Mouse (Mus musculus): Measurements from ENCODE around the gene Wscd2. TPM values are rescaled to one million over a fixed set of nuclear protein-coding genes. Genes with fewer than 3 reads are reported as not detected.
A peak's percentile ranks its signal among the peaks of the same experiment; 100 is the strongest.

The Wscd2 gene
- total and polyA plus RNA-seq, 2 experiments from 2014 or later: 0.27 to 4.5 TPM

DNA sequence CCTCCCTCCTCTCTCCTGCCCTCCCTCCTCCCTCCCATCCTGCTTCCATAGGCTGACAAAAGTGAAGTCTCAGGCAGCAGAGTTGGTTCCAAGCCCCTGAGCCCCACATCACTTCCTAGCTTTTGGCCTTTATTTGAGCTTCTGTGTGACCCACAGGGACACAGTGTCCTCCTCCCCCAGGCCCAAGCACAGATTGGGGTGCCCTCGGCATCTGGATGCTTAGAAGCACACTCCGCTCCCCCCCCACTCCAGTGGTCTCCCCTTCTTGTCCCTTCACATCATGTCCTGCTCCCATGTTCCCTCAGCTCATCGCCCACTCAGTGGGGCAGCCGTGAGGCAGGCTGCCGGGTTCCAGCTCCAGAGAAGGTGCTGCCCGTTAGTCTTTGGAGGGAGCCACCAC lies 121.0 kb downstream of the Wscd2 start:
- TF ChIP-seq CTCF (IDR thresholded peaks at IDR 0.05; ENCODE audit: low read depth) (no peak), EP300 (IDR thresholded peaks at IDR 0.05; ENCODE audit: low read depth) (no peak)
- DNase-seq (ENCODE audit: low spot score): no peak
- Histone ChIP-seq H3K36me3 (replicated peaks; ENCODE audit: control insufficient read depth, insufficient read depth, low read length) (no peaks in the 10 kb centered on the region), H3K9me3 (replicated peaks; ENCODE audit: control insufficient read depth, low read length) (no peaks in the 10 kb centered on the region), H3K27ac (ENCODE audit: low read depth) (no peak overlapping the region), H3K9ac (replicated peaks; ENCODE audit: low read depth, low read length) (no peak overlapping the region), H3K4me3 (ENCODE audit: low read depth, low read length) (no peak overlapping the region), H3K27me3 (ENCODE audit: control insufficient read depth, insufficient read depth, low read length) (peaks cover 13% of the 10 kb centered on the region; the same call in 1 of the 2 replicates), H3K4me1 (ENCODE audit: control insufficient read depth, insufficient read depth) (no peaks in the 10 kb centered on the region), H3K4me2 (ENCODE audit: low read depth, low read length) (no peak overlapping the region)
- WGBS: 77% methylated on average over 6 of the region's 6 CpGs
- ATAC-seq (ENCODE audit: insufficient read depth, low read depth): no peak

DNA sequence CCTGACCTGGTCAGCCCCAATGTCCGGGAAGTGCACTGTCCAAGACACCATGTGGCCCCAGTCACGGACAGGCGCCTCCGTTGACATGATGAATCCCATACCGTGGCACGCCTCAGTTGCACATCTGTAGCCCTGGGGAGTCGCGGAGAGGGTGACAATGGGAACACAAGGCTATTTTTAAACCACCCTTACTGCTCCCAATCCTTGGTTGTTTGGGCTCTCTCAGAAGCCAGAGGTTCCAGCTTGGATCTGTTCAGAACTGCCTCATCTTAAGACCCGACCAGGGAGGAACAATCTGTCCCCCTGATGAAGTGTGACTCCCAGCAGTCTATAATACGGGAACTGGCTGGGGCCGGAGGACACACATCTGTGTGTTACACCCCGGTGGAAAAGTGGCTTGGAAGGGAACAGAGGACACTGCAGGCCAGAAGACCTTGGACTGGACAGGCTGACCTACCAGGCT lies 121.7 kb downstream of the Wscd2 start:
- Histone ChIP-seq H3K4me3 (ENCODE audit: low read depth, low read length) (no peak overlapping the region), H3K36me3 (replicated peaks; ENCODE audit: control insufficient read depth, insufficient read depth, low read length) (no peaks in the 10 kb centered on the region), H3K27me3 (ENCODE audit: control insufficient read depth, insufficient read depth, low read length) (peaks cover 13% of the 10 kb centered on the region; the same call in 1 of the 2 replicates), H3K4me2 (ENCODE audit: low read depth, low read length) (no peak overlapping the region), H3K9me3 (replicated peaks; ENCODE audit: control insufficient read depth, low read length) (no peaks in the 10 kb centered on the region), H3K4me1 (ENCODE audit: control insufficient read depth, insufficient read depth) (no peaks in the 10 kb centered on the region), H3K27ac (ENCODE audit: low read depth) (no peak overlapping the region), H3K9ac (replicated peaks; ENCODE audit: low read depth, low read length) (no peak overlapping the region)
- ATAC-seq (ENCODE audit: insufficient read depth, low read depth) (peak; percentile 40), DNase-seq (ENCODE audit: low spot score) (peak; percentile 10)
- no peak for TF ChIP-seq EP300 (IDR thresholded peaks at IDR 0.05; ENCODE audit: low read depth)
- no peak for TF ChIP-seq CTCF (IDR thresholded peaks at IDR 0.05; ENCODE audit: low read depth)
- 47% methylated on average over 12 of the region's 12 CpGs for WGBS

DNA sequence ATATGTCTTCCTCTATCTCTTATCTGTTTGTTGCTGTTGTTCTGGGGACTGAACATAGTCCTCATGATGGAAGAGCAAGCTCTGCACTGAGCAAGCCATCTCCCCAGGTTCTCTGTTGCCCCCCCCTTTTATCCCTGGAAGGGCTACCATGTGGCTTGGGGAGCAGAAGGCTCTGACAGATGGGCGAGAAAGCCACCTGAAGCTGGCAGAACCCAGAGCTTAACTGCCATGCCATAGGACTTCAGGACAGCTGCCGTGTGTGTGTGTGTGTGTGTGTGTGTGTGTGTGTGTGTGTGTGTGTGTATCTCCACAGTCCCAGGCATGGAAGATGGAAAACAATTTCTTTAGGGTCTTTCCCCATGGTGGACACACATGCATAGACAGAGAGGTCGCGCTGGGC lies 128.6 kb downstream of the Wscd2 start:
- no peaks in the 10 kb centered on the region for H3K36me3 ChIP-seq (replicated peaks; ENCODE audit: control insufficient read depth, insufficient read depth, low read length)
- no peak overlapping the region for H3K4me3 ChIP-seq (ENCODE audit: low read depth, low read length)
- H3K27ac ChIP-seq (ENCODE audit: low read depth): no peak overlapping the region
- no peak overlapping the region for H3K9ac ChIP-seq (replicated peaks; ENCODE audit: low read depth, low read length)
- H3K4me1 ChIP-seq (ENCODE audit: control insufficient read depth, insufficient read depth): no peaks in the 10 kb centered on the region
- H3K9me3 ChIP-seq (replicated peaks; ENCODE audit: control insufficient read depth, low read length): no peaks in the 10 kb centered on the region
- TF ChIP-seq CTCF (IDR thresholded peaks at IDR 0.05; ENCODE audit: low read depth) (no peak), EP300 (IDR thresholded peaks at IDR 0.05; ENCODE audit: low read depth) (no peak)
- H3K27me3 ChIP-seq (ENCODE audit: control insufficient read depth, insufficient read depth, low read length): 0 out of 2 replicates have a peak, but pooled peaks cover 3% of the 10 kb centered on the region
- WGBS: 94% methylated on average over 4 of the region's 4 CpGs
- no peak overlapping the region for H3K4me2 ChIP-seq (ENCODE audit: low read depth, low read length)
- no peak for ATAC-seq (ENCODE audit: insufficient read depth, low read depth)
- no peak for DNase-seq (ENCODE audit: low spot score)

DNA sequence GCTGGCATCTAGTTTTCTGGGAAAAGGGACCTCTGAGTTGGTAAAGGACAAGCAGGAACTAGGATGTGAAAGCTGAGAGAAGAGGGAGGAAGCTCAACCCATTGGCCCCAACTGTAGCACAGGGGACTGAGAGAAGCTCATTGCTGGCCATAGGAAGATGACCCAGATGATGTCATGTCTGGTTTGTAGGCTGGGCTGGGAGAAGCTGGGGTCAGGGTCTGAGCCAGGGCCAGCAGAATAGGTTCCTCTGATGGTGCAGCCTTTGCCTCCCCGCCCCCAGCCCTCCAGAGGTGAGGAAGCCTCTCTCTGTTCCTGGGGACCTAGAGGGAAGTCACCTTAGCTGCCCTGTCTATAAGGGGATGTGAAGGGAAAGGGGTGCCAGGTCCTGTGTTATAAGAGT lies 129.0 kb downstream of the Wscd2 start:
- H3K9ac ChIP-seq (replicated peaks; ENCODE audit: low read depth, low read length): no peak overlapping the region
- no peaks in the 10 kb centered on the region for H3K4me1 ChIP-seq (ENCODE audit: control insufficient read depth, insufficient read depth)
- no peak overlapping the region for H3K4me2 ChIP-seq (ENCODE audit: low read depth, low read length)
- H3K27me3 ChIP-seq (ENCODE audit: control insufficient read depth, insufficient read depth, low read length): 0 out of 2 replicates have a peak, but pooled peaks cover 6% of the 10 kb centered on the region
- H3K9me3 ChIP-seq (replicated peaks; ENCODE audit: control insufficient read depth, low read length): no peaks in the 10 kb centered on the region
- H3K27ac ChIP-seq (ENCODE audit: low read depth): no peak overlapping the region
- TF ChIP-seq EP300 (IDR thresholded peaks at IDR 0.05; ENCODE audit: low read depth) (no peak), CTCF (IDR thresholded peaks at IDR 0.05; ENCODE audit: low read depth) (no peak)
- no peak overlapping the region for H3K4me3 ChIP-seq (ENCODE audit: low read depth, low read length)
- DNase-seq (ENCODE audit: low spot score): no peak
- no peak for ATAC-seq (ENCODE audit: insufficient read depth, low read depth)
- no peaks in the 10 kb centered on the region for H3K36me3 ChIP-seq (replicated peaks; ENCODE audit: control insufficient read depth, insufficient read depth, low read length)
- 56% methylated on average over 1 of the region's 1 CpGs for WGBS

DNA sequence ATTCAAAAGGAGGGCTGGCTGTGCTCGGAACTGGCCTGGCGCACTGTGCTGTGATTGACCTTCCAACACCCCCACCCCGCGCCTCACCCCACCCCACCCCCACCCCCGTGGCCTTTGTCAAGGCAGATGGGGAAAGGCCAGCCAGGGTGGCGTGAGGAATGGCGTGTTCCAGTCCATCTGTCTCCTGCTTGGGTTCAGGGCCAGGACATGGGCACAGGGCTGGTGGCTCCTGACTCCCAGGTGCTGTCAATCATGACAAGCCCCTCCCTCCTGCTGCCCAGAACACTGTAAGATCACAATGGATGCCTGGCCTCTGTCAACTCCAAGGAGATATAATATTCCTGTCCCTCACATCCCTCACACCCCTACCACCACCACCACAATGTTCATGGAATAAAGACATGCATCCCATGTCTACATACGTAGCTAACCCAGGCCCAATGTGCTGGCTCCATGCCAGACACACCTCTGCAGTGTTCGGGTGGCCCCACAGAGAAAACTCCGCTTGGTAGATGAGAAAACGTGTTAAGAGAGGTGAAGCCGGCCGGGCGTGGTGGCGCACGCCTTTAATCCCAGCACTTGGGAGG lies 130.1 kb downstream of the Wscd2 start:
- Histone ChIP-seq H3K36me3 (replicated peaks; ENCODE audit: control insufficient read depth, insufficient read depth, low read length) (no peaks in the 10 kb centered on the region), H3K27ac (ENCODE audit: low read depth) (no peak overlapping the region), H3K4me1 (ENCODE audit: control insufficient read depth, insufficient read depth) (no peaks in the 10 kb centered on the region), H3K4me3 (ENCODE audit: low read depth, low read length) (no peak overlapping the region), H3K27me3 (ENCODE audit: control insufficient read depth, insufficient read depth, low read length) (0 out of 2 replicates have a peak, but pooled peaks cover 6% of the 10 kb centered on the region), H3K4me2 (ENCODE audit: low read depth, low read length) (no peak overlapping the region), H3K9ac (replicated peaks; ENCODE audit: low read depth, low read length) (no peak overlapping the region), H3K9me3 (replicated peaks; ENCODE audit: control insufficient read depth, low read length) (no peaks in the 10 kb centered on the region)
- no peak for DNase-seq (ENCODE audit: low spot score)
- TF ChIP-seq CTCF (IDR thresholded peaks at IDR 0.05; ENCODE audit: low read depth): no peak
- TF ChIP-seq EP300 (IDR thresholded peaks at IDR 0.05; ENCODE audit: low read depth): no peak
- no peak for ATAC-seq (ENCODE audit: insufficient read depth, low read depth)
- WGBS: 73% methylated on average over 16 of the region's 16 CpGs

DNA sequence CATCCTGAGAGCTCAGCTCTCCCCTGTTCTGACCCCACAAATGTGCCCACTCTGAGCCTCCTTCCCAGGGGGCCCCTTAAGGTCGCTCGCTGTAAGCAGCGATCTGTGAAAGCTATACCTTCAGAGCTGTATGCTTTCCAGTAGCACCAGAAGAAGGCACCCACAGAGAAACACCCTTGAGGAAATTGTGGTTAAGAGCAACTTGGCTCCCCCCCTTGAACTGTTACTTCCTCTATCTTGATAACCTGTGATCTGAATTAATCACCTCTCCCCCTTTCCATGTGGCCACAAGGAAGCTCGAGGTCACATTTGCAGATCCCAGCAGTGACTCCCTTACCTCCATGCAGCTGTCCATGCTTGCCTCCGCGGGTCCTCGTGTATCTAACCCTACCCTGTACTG lies 130.9 kb downstream of the Wscd2 start:
- WGBS: 51% methylated on average over 7 of the region's 7 CpGs
- 0 out of 2 replicates have a peak, but pooled peaks cover 9% of the 10 kb centered on the region for H3K27me3 ChIP-seq (ENCODE audit: control insufficient read depth, insufficient read depth, low read length)
- no peak overlapping the region for H3K4me2 ChIP-seq (ENCODE audit: low read depth, low read length)
- H3K4me3 ChIP-seq (ENCODE audit: low read depth, low read length): no peak overlapping the region
- TF ChIP-seq CTCF (IDR thresholded peaks at IDR 0.05; ENCODE audit: low read depth) (no peak), EP300 (IDR thresholded peaks at IDR 0.05; ENCODE audit: low read depth) (no peak)
- ATAC-seq (ENCODE audit: insufficient read depth, low read depth) (no peak), DNase-seq (ENCODE audit: low spot score) (no peak)
- H3K27ac ChIP-seq (ENCODE audit: low read depth): no peak overlapping the region
- H3K36me3 ChIP-seq (replicated peaks; ENCODE audit: control insufficient read depth, insufficient read depth, low read length): no peaks in the 10 kb centered on the region
- H3K9ac ChIP-seq (replicated peaks; ENCODE audit: low read depth, low read length): no peak overlapping the region
- no peaks in the 10 kb centered on the region for H3K9me3 ChIP-seq (replicated peaks; ENCODE audit: control insufficient read depth, low read length)
- no peaks in the 10 kb centered on the region for H3K4me1 ChIP-seq (ENCODE audit: control insufficient read depth, insufficient read depth)
